Mouse (Mus musculus) thymus, adult 2 months (tissue): ENCODE data around the gene Idi1.

ENCODE experiments used
- CTCF ChIP-seq: fragments of 200-500 bp; IDR thresholded peaks from 2 replicates; pipeline ENCODE4 v1.5.1; 2012; ENCODE audit warnings: mild to moderate bottlenecking, control low read depth, low read length, moderate library complexity, borderline replicate concordance; ENCODE audit not compliant: control insufficient read depth, poor library complexity, insufficient read depth; ENCODE audit errors: extremely low read depth
- POLR2A ChIP-seq: fragments of 200-500 bp; IDR thresholded peaks from 2 replicates; pipeline ENCODE4 v1.6.1; 2012; ENCODE audit warnings: mild to moderate bottlenecking, low read length, control low read depth, moderate library complexity; ENCODE audit not compliant: control insufficient read depth, poor library complexity, insufficient read depth; ENCODE audit errors: extremely low read depth

- TF ChIP-seq POLR2A (no peak), CTCF (no peak)
These were observed 15.6 kb upstream of the Idi1 start for GRCm38 (mm10) chr13:8869578-8870157.
